Mouse (Mus musculus) kidney, adult 2 months (tissue): ENCODE results near the gene P2ry14.

Source experiments
- CTCF ChIP-seq: fragments of 200-500 bp; conservative IDR thresholded peaks from 2 replicates; pipeline ENCODE4 v1.5.1; 2011; ENCODE audit warnings: low read depth, mild to moderate bottlenecking, control low read depth, low read length, moderate library complexity, mixed read lengths; ENCODE audit not compliant: insufficient read depth, insufficient read length
- POLR2A ChIP-seq: fragments of 200-500 bp; IDR thresholded peaks from one replicate; pipeline ENCODE4 v1.6.1; 2011; ENCODE audit warnings: low read depth, low read length, control low read depth

- no peak for TF ChIP-seq CTCF
- TF ChIP-seq POLR2A, result no peak
These were observed 21.5 kb downstream of the P2ry14 start for GRCm38 (mm10) chr3:59131966-59132365.
